Mouse (Mus musculus) spleen, adult 18-20 months (tissue): Measurements from ENCODE around the gene Cd59b.
"Not testable (repeated sequence)": the region's sequence is repeated elsewhere in the genome, so short reads cannot be mapped to it uniquely, and the experiment has no call there.

ENCODE experiments used
- DNase-seq, 2 experiments: peaks; one replicate each; pipeline ENCODE4 v3.0.0; 2022; ENCODE audit warnings: mixed read lengths in 2 of 2

Cd59b gene

DNA sequence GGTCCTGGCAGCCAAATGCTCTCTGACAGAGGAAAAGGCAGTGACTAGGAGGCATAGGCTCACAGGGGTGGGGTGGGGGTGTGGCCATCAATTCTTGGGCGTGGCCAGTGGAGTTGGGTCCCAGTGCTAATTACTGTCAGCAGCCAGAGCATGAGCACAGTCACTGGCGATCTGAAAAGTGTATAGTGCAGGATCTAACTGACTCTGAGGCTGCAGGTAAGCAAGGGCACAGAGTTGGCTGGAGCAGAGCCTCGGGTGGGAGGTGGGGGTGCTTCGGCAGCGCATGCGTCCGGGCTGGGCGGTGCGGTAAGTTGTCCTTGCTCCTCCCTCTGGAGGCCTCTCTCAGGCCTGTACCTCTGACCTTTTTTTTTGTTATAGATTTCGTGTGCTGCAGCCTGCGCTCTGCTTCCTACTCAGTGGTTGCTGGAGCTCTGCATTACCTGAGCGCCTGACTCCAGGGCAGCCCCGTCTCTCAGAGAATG, at the start of gene Cd59b:
Cd59b (plus strand) TSS at position 146 of the 482 bp plus-strand sequence.
- DNase-seq = peak; percentile 21 to 52

DNA sequence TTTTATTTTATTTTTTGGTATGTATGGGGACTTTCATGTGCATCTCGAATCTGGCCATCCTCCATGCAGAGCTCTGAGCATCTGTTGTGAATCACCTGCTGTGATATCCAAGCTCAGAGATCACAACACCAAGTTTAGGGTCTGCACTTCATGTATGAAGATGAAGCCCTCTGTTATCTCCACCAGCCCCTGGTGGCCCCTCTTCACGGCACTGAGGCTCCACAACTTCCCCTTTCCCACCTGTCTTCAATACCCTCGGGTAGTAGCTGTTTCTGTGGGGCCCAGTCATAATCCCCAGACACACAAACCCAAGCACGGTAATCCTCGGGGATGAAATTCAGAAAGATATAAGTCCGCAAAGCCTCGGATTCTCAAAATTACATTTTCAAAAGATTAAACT, 46.6 kb upstream of the Cd59b start:
- no peak for DNase-seq

DNA sequence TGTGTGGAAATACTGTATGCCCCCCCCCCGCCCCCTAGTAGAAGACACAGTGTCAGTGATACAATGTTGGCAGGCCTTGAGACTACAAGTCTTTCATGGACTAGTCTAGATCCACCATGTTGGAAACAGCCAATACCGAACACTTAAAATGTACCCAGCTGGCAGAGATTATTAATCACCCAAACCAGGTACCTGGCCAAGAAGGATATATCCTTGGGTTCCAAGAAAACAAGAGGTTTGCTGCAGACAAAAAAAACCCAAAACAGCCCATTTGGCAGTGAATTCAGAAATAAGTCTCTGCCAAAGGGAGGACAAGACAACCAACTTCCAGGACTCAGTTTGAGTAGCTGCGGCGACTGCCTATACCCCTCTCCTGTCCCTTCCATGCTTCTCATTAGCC, 45.0 kb upstream of the Cd59b start:
- no peak for DNase-seq

DNA sequence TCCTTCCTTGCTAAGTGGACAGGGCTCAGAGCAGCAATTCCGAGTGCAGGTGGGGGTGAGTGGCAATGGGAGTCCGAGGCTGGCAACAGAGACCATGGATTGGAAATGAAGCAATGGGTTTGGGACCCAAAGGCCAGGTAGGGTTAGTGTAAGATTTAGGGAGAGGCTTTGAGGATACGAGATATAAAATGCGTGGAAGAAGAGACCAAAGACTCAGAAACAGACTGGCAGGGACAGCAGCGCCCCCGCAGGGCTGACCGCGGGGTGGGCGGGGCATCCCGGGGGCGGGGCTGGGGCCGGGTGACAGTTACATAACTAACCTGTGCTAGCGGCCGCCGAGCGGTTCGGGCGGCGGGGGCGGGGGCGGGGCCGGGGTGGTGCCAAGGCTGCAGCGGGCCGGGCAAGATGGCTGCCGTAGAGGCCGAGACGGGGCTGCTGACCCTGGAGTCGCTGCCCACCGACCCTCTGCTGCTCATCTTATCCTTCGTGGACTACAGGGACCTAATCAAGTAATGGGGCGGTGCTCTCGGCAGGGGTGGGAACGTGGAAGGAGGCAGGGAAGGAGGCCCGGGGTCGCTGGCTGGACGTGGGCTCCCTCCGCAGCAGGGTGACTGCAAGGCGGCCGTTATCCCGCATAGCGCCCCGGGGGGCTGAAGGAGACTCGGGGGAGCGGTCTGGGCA, 42.1 kb upstream of the Cd59b start, which contains the start of gene Fbxo3:
Fbxo3 (plus strand) TSS at position 264 of the 681 bp plus-strand sequence.
- peak; percentile 84 to 89 for DNase-seq

DNA sequence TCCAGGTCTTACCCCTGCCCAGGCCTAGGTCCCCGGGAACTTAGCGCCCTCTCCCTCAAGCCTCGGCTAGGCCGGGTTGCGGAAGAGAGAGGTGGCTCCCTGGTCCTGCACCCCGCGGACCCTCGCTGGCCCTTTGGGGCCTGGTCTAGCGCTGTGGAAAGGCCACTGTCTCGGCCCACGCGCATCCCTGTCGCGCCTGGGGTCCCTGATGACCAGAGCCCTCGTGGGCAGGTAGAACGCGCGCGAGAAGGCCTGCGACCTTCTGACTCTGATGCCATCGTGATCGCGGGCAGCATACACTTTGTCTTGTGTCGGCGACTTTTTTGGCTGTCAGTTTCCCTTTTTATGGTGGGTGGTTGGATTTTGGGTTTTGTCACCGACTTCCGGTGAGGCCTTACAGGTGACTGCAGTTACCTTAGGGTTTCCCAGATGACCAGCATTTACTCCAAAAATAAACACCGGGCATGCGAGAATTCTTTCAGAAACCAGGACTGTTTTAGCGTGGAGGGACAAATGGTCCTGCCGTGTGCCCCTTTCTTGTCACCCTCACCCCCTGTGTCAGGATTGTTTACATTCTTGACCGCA, 41.4 kb upstream of the Cd59b start, which contains the start of gene 4931422A03Rik:
4931422A03Rik (minus strand) TSS at position 223 of the 585 bp plus-strand sequence.
- no peak for DNase-seq

DNA sequence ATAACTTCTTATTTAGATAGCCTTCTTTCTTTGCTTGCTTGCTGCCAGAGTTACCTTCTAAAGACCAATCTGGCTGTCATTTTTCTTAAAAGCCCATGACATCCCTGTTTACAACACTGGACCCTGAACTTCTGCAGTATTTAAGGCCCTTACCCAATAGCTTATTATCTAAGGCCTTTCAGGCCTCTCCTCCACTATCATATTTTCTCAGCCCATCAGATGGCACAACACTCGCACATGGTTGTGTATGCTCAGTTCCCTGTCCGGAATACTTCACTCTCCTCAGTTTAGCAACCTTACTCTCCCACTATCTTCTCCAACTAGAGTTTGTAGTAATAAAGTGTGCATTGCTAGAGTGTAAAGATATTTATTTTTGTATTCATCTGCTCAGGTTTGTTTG, 40.6 kb upstream of the Cd59b start:
- no peak for DNase-seq

DNA sequence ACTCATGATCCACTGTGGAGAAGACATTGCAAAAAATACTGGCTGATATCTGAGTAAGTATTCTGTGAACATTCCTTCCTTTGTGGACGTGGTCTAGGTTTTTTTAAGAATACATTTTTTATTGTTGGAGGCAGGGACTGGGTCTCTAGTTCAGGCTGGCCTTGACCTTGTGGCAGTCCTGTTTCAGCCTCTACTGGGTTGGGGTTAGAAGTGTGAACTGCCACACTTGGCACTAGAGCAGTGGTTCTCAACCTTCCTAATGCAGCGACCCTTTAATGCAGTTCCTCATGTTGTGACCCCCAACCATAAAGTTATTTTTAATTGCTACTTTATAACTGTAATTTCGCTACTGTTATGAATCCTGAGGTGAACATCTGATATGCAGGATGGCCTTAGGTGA, 39.3 kb upstream of the Cd59b start:
- no peak for DNase-seq

DNA sequence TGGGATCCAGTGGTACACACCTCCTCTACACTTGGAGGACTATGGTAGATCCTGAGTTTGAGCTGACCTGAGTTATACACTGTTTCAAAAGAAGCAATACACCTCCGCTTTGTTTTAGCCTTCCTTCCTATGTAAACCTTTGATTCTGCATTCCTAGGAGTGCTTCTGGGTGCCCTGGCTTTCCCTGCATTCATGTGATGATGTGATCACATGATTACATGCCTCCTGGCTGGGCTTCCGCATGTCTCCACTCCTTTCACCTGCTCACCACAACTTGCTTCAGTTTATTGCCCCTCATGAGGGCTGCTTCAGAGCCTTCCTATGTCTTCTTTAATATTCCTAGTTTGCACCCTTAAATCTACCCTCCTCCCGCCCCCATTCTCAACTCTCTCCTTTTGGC, 37.6 kb upstream of the Cd59b start:
- DNase-seq = no peak

DNA sequence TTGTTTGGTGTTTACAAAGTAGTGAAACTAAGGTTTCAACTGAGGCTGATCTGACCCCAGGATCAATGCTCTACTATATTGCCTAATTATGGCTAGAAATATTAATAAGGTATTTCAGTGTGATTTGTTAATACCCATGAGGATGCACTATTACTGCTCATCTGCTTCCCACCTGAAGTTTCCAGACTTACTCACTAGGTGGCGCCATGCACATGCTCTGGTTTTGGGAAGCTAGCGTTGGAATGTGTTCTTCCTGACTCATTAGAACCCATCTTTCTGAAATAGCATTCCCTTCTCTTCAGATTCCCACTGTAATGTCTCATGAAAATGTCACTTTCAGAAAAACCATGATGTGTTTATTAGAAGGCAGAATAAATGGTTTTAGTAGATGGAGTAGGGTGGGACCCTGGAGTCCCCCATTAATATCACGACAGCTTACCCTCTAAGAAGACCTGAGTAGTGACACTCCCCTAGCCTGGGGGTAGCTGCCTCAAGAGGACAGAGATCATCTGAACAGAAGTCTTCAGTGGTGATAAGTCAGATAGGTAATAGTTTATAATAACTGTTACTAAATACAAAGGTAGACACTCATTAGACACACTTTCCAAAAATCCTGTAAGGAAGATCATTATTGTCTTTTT, 34.7 kb upstream of the Cd59b start:
- DNase-seq = peak in 1 of 2 experiments; percentile 41

DNA sequence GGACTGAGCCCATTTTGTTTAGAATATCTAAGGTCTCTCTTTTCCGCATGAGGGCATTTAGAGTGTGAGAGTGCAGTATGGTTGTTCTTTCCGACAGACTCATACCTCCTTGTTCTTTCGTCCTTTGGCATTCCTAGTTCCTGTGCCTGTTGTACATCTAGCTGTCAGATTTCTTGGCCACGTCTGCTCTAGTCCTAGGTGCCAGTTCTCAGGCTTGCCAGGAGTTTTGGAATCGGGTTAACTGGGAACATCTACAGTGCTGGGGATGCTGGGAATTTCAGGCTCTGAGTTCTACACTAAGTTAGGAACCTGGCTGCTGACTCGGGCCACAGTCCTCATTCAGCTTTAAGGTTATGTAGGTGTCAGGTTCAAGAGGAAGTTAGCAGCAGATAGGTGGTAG, 34.1 kb upstream of the Cd59b start:
- no peak for DNase-seq

DNA sequence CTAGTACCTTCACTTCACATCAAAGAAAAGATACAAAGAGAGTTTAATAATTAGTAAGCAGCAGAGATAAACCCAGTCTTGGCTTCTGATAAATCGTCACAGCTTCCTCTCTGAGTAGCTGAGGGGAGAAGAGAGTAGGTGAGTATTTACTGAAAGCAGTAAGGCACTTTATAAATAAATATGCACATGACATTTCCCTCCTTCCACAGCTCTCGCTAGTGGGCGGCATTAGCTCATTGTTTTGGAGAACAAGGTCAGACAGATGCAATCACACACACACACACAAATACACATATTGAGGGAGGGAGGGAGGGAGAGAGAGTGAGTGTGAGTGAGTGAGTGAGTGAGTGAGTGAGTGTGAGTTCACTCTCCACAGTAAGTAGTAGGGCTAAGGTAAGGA, 33.3 kb upstream of the Cd59b start:
- no peak for DNase-seq

DNA sequence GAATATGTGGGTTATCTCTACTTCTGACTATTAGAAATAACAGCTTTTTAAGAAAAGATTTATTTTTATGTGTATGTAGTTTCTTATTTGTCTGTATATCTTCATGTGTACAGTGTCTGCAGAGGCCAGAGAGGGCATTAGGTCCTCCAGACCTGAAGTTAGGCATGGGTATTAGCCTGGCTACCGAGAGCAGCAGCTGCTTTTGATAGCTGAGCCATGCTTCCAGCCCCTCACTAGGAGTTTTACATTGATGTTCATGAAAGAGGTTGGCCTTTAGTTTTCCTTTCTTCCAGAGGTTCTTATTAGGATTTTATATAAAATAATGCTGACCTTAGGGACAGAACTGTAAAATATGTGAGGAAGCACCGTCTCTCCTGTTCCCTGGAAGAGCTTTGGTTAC, 31.4 kb upstream of the Cd59b start:
- DNase-seq = no peak

DNA sequence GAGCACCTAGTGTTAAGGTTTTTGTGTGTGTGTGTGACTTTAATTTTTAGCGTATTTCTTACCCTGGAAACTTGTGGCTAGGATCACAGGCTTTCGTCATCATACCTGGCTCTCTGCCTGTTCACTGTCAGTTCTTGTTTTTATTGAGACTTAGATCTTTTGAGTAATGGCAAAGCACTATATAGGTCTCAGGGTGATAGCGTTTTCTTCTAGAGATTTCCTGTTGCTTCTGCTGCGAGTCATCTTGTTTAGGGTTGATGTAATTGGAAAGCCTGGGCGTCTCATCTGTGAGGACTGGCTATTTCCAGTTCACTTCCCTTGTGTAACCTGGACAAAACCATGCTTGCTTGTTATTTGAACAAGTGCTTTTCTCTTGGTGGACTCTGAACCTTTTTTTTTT, 28.0 kb upstream of the Cd59b start:
- no peak for DNase-seq

DNA sequence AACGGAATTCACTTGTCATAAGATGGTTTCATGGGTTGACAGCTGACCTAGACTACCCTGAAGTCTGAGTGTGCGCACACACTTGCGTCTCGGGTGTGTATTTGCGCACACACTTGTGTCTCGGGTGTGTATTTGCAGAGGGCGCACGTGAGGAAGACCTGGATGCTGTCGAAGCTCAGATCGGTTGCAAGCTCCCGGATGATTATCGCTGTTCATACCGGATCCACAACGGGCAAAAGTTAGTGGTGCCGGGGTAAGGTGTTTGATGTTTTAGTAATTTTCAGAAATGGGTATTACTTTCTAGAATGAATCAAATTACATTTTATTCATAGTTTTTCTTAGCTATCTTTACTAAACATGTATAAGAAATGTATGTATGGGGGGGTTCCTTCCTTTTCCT, 26.9 kb upstream of the Cd59b start:
- DNase-seq = no peak

DNA sequence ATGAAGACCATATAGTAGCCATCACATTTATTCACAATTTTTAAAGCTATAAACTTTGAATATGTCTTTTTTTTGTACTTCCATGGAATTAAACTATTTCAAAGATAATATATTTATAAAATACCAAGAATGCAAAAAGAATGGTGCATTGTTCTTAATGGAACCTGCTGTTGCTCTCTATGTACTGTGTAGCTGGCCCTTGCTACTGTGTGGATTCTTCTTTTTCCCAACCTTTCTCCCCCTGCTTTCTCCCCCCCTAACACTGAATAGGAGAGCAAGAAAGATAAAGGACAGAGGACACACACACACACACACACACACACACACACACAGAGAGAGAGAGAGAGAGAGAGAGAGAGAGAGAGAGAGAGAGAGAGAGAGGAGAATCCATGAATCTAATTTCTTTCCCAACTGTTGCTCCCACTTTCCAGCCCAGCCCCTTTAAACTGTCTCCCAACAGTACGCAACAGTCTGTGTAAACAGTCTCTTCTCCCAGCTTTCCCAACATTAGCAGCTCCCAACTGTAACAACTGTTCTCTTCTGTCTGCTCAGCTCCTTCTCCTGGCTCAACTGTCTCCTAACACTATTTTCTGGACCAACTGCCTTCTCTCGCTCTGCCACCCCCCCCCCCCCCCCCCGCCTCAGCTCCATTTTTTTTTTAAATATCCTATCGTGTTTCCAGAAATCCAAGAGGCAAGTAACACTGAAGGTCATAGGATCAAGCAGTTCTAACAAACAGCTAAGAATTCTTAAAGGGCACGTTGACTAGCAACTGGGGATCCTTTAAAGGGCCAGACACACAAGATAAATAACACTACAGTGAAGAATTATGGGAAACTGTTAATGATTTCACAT, 25.8 kb upstream of the Cd59b start:
- DNase-seq = no peak

DNA sequence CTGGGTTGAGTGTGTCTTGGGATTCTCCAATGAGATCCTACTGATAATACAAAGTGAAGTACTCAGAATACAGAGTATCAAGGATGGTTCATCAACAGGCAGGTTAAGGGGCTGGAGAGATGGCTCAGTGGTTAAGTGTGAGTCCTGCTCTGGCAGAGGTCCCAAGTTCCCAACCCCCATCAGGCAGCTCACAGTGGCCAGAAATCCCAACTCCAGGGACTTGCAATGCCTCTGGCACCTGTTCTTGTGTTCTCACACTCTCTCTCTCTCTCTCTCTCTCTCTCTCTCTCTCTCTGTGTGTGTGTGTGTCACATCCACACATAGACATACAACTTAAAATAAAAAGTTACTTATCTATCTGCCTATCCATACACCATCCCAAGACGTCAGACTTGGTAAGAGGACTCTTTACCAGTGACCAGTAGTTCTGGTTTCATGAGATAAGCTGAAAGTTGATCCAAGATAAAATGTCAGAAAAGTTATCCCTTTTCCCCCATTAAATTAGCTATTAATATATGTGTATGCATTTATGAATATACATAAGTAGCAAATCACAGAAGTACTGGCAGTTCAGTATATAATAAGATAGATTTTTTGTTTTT, 25.1 kb upstream of the Cd59b start:
- DNase-seq = no peak

DNA sequence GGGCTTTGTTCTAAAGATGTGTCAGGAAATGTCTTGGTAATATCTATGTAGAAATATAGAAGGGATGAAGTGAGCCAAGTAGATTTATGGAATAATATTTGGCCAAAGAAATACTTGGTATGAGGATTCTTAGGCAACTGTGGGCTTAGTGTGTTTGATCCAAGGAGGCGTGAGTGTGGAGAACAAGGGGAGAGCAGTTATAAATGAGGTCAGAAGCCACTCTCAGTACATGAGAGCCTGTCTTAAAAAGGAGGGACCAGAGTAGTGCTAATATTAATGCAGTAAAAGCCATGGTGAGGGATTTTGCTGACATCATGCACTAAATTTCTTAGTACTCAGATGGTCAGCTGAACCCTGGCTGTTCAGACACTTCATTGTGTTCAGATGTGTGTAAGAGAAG, 11.3 kb upstream of the Cd59b start:
- DNase-seq = no peak

DNA sequence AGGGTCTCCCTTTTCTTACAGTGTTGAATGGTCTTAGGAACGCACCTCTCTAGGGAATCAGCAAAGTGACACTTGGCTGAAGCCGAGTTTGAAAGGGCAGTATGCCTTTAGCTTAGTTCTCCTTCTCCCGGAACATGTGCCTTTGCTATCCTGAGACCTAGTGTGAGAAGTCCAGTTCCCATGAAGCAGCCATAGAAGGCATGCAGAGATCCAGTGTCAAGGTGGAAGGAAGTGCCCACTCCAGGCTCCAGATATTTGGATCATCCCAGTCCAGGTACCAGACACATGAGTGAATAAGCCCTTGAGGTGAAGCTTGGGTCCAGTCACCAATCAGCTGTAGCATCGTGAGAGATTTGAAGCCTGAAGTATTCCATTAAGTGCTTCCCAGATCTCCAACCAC, 10.7 kb upstream of the Cd59b start:
- DNase-seq = no peak

DNA sequence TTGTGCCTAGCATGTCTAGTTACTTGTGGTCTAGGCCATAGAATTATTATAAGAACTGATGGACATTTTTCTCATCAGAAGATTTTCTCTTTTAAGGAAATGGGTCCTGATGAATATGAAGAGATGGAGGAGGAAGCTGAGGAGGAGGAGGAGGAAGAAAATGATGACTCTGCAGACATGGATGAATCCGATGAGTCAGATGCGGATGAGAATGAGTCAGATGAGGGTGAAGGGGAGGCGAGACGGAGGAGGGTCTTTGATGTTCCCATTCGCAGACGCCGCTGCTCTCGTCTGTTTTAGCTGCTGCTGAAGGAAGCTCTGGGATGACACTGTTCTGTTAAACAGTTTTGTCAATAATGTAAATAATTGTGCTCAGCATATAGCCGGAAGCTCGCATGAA, 9.9 kb upstream of the Cd59b start:
- DNase-seq = no peak

DNA sequence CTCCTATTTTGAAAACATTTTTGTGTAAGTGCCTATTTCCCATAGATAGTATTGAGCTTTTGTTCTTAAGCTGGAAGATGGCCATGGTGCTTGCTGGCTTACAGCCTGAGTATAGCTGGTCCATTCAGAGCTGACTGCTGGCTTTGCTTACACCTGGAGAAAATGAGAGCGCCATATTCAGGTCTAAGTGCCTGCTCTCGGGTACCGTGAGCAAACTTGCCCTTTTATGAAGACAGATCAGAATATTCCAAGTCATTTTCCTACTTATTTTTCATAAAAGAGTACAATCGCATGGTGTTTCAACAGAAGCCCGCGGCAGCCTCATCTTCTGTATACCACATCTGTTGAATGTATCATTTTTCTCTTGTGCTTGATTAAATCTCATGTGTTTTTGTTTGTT, 8.7 kb upstream of the Cd59b start:
- DNase-seq = no peak

DNA sequence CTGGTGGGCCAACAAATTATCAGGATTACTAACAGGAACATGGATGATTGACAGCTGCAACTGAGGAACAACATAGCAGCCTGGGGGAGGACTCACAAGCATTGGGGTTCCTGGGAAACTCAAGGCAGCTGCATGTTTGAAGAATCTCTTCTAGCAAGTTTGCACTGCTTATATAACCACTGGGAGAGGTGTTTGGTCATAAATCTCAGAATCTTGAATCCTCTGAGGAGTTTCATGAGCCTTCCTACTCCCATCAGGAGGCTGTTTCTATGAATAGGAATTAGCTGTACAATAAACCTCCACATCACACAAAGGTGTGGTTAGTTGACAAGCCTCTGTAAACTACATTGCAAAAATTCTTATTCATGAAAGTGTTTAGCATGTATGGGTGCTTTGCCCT, 7.0 kb upstream of the Cd59b start:
- DNase-seq = no peak

DNA sequence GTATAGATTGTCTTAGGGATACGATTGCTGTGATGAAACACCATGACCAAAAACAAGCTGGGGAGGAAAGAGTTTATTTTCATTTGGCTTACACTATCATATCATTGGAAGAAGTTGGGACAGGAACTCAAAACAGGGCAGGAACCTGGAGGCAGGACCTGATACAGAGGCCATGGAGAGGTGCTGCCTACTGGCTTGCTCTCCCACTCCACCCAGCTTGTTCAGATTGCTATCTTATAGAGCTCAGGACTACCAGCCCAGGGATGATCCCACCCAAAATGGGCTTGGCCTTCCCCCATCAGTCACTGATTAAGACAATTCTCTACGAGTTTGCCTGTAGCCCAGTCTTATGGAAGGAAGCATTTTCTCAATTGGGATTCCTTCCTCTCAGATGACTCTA, 5.5 kb upstream of the Cd59b start:
- DNase-seq = no peak

DNA sequence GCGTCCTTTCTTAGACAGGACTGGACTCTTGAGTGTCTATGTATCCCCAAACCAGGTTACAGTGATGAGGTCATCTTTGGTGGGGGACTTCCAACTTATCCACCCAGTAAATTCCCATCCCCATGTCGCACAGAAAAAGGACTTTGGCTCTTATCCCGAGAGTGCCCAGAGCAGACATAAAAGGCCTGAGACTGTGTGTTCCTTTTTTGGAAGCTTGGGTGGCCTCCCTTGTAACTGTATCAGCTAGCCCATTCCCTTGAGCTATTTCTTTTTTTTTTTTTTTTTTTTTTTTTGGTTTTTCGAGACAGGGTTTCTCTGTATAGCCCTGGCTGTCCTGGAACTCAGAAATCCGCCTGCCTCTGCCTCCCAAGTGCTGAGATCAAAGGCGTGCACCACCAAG, 4.1 kb upstream of the Cd59b start, which contains the start of gene Gm10912:
Gm10912 (plus strand) TSS at position 301 of the 400 bp plus-strand sequence.
- not testable (repeated sequence) for DNase-seq
